Mouse (Mus musculus): ENCODE data around the gene Zfyve28.
A peak's percentile ranks its signal among the peaks of the same experiment; 100 is the strongest.

The Zfyve28 gene

GRCm38 (mm10) chr5:34213659-34214058 is 74.6 kb downstream of the Zfyve28 start:
- no peak for DNase-seq (ENCODE audit: extremely low read depth, low read depth)

GRCm38 (mm10) chr5:34210279-34210678 is 78.0 kb downstream of the Zfyve28 start:
- DNase-seq (ENCODE audit: extremely low read depth, low read depth), result peak; percentile 74

GRCm38 (mm10) chr5:34207503-34207902 is 80.7 kb downstream of the Zfyve28 start:
- DNase-seq (ENCODE audit: extremely low read depth, low read depth), result no peak

- no peak for DNase-seq (ENCODE audit: extremely low read depth, low read depth)
These were observed 82.5 kb downstream of the Zfyve28 start for GRCm38 (mm10) chr5:34205788-34206187.

GRCm38 (mm10) chr5:34204911-34205310 is 83.3 kb downstream of the Zfyve28 start:
- no peak for DNase-seq (ENCODE audit: extremely low read depth, low read depth)

GRCm38 (mm10) chr5:34202006-34202405 is 86.2 kb downstream of the Zfyve28 start:
- DNase-seq (ENCODE audit: extremely low read depth, low read depth), result no peak

- DNase-seq (ENCODE audit: extremely low read depth, low read depth), result no peak
These were observed 86.9 kb downstream of the Zfyve28 start for GRCm38 (mm10) chr5:34201396-34201795.

- DNase-seq (ENCODE audit: extremely low read depth, low read depth), result no peak
These were observed 89.6 kb downstream of the Zfyve28 start for GRCm38 (mm10) chr5:34198615-34199014.

- DNase-seq (ENCODE audit: extremely low read depth, low read depth), result no peak
These were observed 91.0 kb downstream of the Zfyve28 start for GRCm38 (mm10) chr5:34197243-34197642.

GRCm38 (mm10) chr5:34196423-34196822 is 91.8 kb downstream of the Zfyve28 start:
- no peak for DNase-seq (ENCODE audit: extremely low read depth, low read depth)

- DNase-seq (ENCODE audit: extremely low read depth, low read depth), result no peak
These were observed 92.5 kb downstream of the Zfyve28 start for GRCm38 (mm10) chr5:34195786-34196185.

GRCm38 (mm10) chr5:34194975-34195662 is 93.1 kb downstream of the Zfyve28 start:
- no peak for DNase-seq (ENCODE audit: extremely low read depth, low read depth)

- DNase-seq (ENCODE audit: extremely low read depth, low read depth), result no peak
These were observed 93.8 kb downstream of the Zfyve28 start for GRCm38 (mm10) chr5:34194426-34194825.

GRCm38 (mm10) chr5:34191843-34192242 is 96.4 kb downstream of the Zfyve28 start:
- no peak for DNase-seq (ENCODE audit: extremely low read depth, low read depth)

GRCm38 (mm10) chr5:34191021-34191420 is 97.2 kb downstream of the Zfyve28 start:
- no peak for DNase-seq (ENCODE audit: extremely low read depth, low read depth)

- no peak for DNase-seq (ENCODE audit: extremely low read depth, low read depth)
These were observed 98.7 kb downstream of the Zfyve28 start for GRCm38 (mm10) chr5:34189521-34189920.

GRCm38 (mm10) chr5:34188856-34189255 is 99.4 kb downstream of the Zfyve28 start:
- DNase-seq (ENCODE audit: extremely low read depth, low read depth), result no peak

- DNase-seq (ENCODE audit: extremely low read depth, low read depth), result peak; percentile 100
These were observed 100.5 kb downstream of the Zfyve28 start, which contains the start of gene Mxd4 for GRCm38 (mm10) chr5:34187601-34188316. TSS of gene Mxd4 (minus strand) at chr5:34187720.

- DNase-seq (ENCODE audit: extremely low read depth, low read depth), result no peak
These were observed 101.3 kb downstream of the Zfyve28 start for GRCm38 (mm10) chr5:34186961-34187391.

- DNase-seq (ENCODE audit: extremely low read depth, low read depth), result no peak
These were observed 101.9 kb downstream of the Zfyve28 start for GRCm38 (mm10) chr5:34186391-34186790.

GRCm38 (mm10) chr5:34185791-34186190 is 102.5 kb downstream of the Zfyve28 start:
- no peak for DNase-seq (ENCODE audit: extremely low read depth, low read depth)

GRCm38 (mm10) chr5:34185051-34185580 is 103.1 kb downstream of the Zfyve28 start:
- DNase-seq (ENCODE audit: extremely low read depth, low read depth), result no peak

Data from MEL-GATA-1-ER (cell line).